In the genomic region with DNA sequence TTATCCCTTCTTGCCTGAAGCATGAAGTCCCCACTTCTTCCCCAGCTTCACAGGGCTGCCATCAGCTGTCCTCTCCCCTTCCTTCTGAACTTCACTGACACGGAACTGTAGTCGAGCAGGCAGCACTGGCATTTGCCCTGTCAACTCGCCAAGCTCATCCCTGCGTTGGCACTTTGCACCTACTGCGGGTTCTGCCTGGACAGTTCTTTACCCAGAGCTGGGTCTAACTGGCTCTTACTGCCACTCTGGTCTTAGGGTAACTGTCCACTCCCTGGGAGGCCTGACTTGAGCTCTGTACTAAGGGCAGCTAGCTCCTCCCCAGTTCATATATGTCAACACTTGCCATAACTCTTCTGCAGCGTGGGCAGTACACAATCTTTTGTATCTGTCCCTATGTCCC, we compare ENCODE assay signal across 35 mouse cellular contexts. TPM values are rescaled to one million over a fixed set of nuclear protein-coding genes. Genes with fewer than 3 reads are reported as not detected.
DNase-seq lines count a peak whose midpoint lies in the region; ATAC-seq and TF ChIP-seq lines count a peak whose summit lies in the region.
"Had no signal": no experiment of that assay in that cellular context is flagged by ENCODE, and none has a peak within 500 bp of the region (broad histone marks: within the 10 kb centered on the region; RNA-seq: fewer than 3 reads in every experiment).

No protein-coding gene starts in this region.

- 38% methylated on average over 6 of the region's 6 CpGs for WGBS in liver, adult 2 months
- 68% methylated on average over 6 of the region's 6 CpGs for WGBS in liver, embryonic 12.5 days (ENCODE audit: insufficient replicate concordance)

- peaks cover 23% of the 10 kb centered on the region for H3K4me1 ChIP-seq in liver, adult 2 months (ENCODE audit: control insufficient read depth, insufficient read depth, low read length)
- H3K4me1 ChIP-seq in liver, embryonic 12.5 days: peaks cover 7% of the 10 kb centered on the region
- H3K4me1 ChIP-seq: forebrain, embryonic 13.5 days; heart, embryonic 10.5 days; heart, embryonic 15.5 days; hindbrain, embryonic 12.5 days; limb, embryonic 13.5 days; midbrain, embryonic 13.5 days; neural tube, embryonic 13.5 days; stomach, embryonic 15.5 days had no signal

- no peak for ATAC-seq in liver, embryonic 12.5 days
- ATAC-seq: forebrain, embryonic 13.5 days; intestine, embryonic 16.5 days; lung, postnatal 0 days; midbrain, embryonic 13.5 days had no signal

- TF ChIP-seq CTCF in liver, adult 2 months (IDR thresholded peaks at IDR 0.05; ENCODE audit: low read depth, low read length): no peak

- no peaks in the 10 kb centered on the region for H3K79me2 ChIP-seq in liver, adult 2 months (ENCODE audit: control insufficient read depth, insufficient read depth, low read length)

- no peak overlapping the region for H3K4me3 ChIP-seq in liver, adult 2 months (ENCODE audit: insufficient read depth, low read depth, low read length)
- no peak overlapping the region for H3K4me3 ChIP-seq in liver, embryonic 12.5 days
- H3K4me3 ChIP-seq: embryonic facial prominence, embryonic 10.5 days; embryonic facial prominence, embryonic 15.5 days; forebrain, embryonic 13.5 days; heart, embryonic 10.5 days; heart, embryonic 15.5 days; hindbrain, embryonic 12.5 days; layer of hippocampus, adult 2 months; limb, embryonic 13.5 days; liver, embryonic 13.5 days; midbrain, embryonic 13.5 days; neural tube, embryonic 13.5 days; stomach, embryonic 15.5 days had no signal

- H3K27ac ChIP-seq in liver, adult 2 months (replicated peaks; ENCODE audit: insufficient read depth, low read depth, low read length): no peak overlapping the region
- no peak overlapping the region for H3K27ac ChIP-seq in liver, embryonic 12.5 days
- H3K27ac ChIP-seq: embryonic facial prominence, embryonic 10.5 days; embryonic facial prominence, embryonic 15.5 days; forebrain, embryonic 13.5 days; heart, embryonic 10.5 days; heart, embryonic 15.5 days; hindbrain, embryonic 12.5 days; layer of hippocampus, adult 2 months; limb, embryonic 13.5 days; liver, embryonic 13.5 days; macrophage; midbrain, embryonic 13.5 days; neural tube, embryonic 13.5 days; stomach, embryonic 15.5 days had no signal

- no peak overlapping the region for H3K4me2 ChIP-seq in liver, embryonic 12.5 days
- H3K4me2 ChIP-seq: embryonic facial prominence, embryonic 15.5 days; forebrain, embryonic 13.5 days; heart, embryonic 15.5 days; hindbrain, embryonic 12.5 days; limb, embryonic 13.5 days; liver, embryonic 13.5 days; midbrain, embryonic 13.5 days; neural tube, embryonic 13.5 days; stomach, embryonic 15.5 days had no signal

- H3K9me3 ChIP-seq in liver, embryonic 12.5 days (replicated peaks): no peaks in the 10 kb centered on the region
- H3K9me3 ChIP-seq: embryonic facial prominence, embryonic 10.5 days; embryonic facial prominence, embryonic 15.5 days; forebrain, embryonic 13.5 days; heart, embryonic 10.5 days; heart, embryonic 15.5 days; hindbrain, embryonic 12.5 days; limb, embryonic 13.5 days; liver, embryonic 13.5 days; midbrain, embryonic 13.5 days; neural tube, embryonic 13.5 days; stomach, embryonic 15.5 days had no signal

- H3K27me3 ChIP-seq in liver, adult 2 months (ENCODE audit: control insufficient read depth, insufficient read depth, low read length): no peaks in the 10 kb centered on the region
- peaks cover 45% of the 10 kb centered on the region for H3K27me3 ChIP-seq in liver, embryonic 12.5 days (replicated peaks)
- H3K27me3 ChIP-seq: embryonic facial prominence, embryonic 15.5 days; stomach, embryonic 15.5 days had no signal

- no peak for TF ChIP-seq POLR2A in liver, adult 2 months (IDR thresholded peaks at IDR 0.05; ENCODE audit: extremely low read depth, insufficient read depth, low read length)

- intact Hi-C loops in heart, postnatal 36 days (cut with DNase I): no loop called here

- no peaks in the 10 kb centered on the region for H3K36me3 ChIP-seq in liver, adult 2 months (ENCODE audit: control insufficient read depth, insufficient read depth, low read length)
- no peaks in the 10 kb centered on the region for H3K36me3 ChIP-seq in liver, embryonic 12.5 days
- H3K36me3 ChIP-seq: embryonic facial prominence, embryonic 10.5 days; embryonic facial prominence, embryonic 15.5 days; heart, embryonic 10.5 days; heart, embryonic 15.5 days; hindbrain, embryonic 12.5 days; limb, embryonic 13.5 days; liver, embryonic 13.5 days; midbrain, embryonic 13.5 days; neural tube, embryonic 13.5 days; stomach, embryonic 15.5 days had no signal

- DNase-seq in liver, adult 2 months (ENCODE audit: extremely low read depth, low read depth, low spot score): peak; percentile 84
- peak; percentile 97 for DNase-seq in kidney, adult 9 months
- peak; percentile 90 for DNase-seq in kidney, postnatal 14 days
- DNase-seq in heart, adult 9 months (ENCODE audit: low spot score in 2 of 2): no peak
- no peak for DNase-seq in urinary bladder, adult 18-20 months (ENCODE audit: low spot score in 2 of 2)
- DNase-seq in heart, postnatal 36 days: no peak
- DNase-seq: adrenal gland, adult 2 months; adrenal gland, postnatal 36 days; B cell, adult 2 months; cerebellum, adult 2 months; liver, embryonic 13.5 days; lung, adult 18-20 months; thymus, postnatal 25 days had no signal

- H3K9ac ChIP-seq in liver, adult 2 months (ENCODE audit: low read depth, low read length): no peak overlapping the region
- H3K9ac ChIP-seq in liver, embryonic 12.5 days: no peak overlapping the region
- H3K9ac ChIP-seq: embryonic facial prominence, embryonic 15.5 days; forebrain, embryonic 13.5 days; heart, embryonic 15.5 days; hindbrain, embryonic 12.5 days; limb, embryonic 13.5 days; liver, embryonic 13.5 days; midbrain, embryonic 13.5 days; neural tube, embryonic 13.5 days; stomach, embryonic 15.5 days had no signal

RNA-seq across cellular contexts. Expression of a gene that starts 5.2 kb away (rescaled TPM):
- total RNA-seq in liver, adult 2 months (2014; rRNA removed): 0.65 and 1.9 TPM in 2 replicates
- polyA plus RNA-seq in liver, adult 2 months (2012; rRNA removed): 4.7 and 5.6 TPM in 2 replicates
- 0.05 TPM in 1 of 2 replicates, not detected in the other for polyA plus RNA-seq in liver, embryonic 12.5 days (2016; fragmentation: Nextera tagmentation; extraction: Ambion mirVana)
- not detected for total RNA-seq in heart, postnatal 36 days (2021)
- total RNA-seq: adrenal gland, adult 2 months; adrenal gland, postnatal 36 days; heart, postnatal 25 days; layer of hippocampus, adult 2 months; layer of hippocampus, postnatal 14 days; left cerebral cortex, adult 8-10 months; left cerebral cortex, postnatal 36 days; megakaryocyte-erythroid progenitor cell, adult 5-6 weeks had no signal
- polyA plus RNA-seq: brain, embryonic 14.5 days; cerebellum, adult 2 months; embryonic facial prominence, embryonic 10.5 days; forebrain, embryonic 13.5 days; heart, embryonic 10.5 days; heart, embryonic 15.5 days; hindbrain, embryonic 12.5 days; limb, embryonic 13.5 days; liver, embryonic 13.5 days; midbrain, embryonic 13.5 days; neural tube, embryonic 13.5 days had no signal

RNA-seq across cellular contexts. Expression of a gene that starts 30.5 kb away (rescaled TPM):
- total RNA-seq in liver, adult 2 months (2014; rRNA removed): not detected in 2 replicates
- polyA plus RNA-seq in liver, adult 2 months (2012; rRNA removed): not detected in 2 replicates
- polyA plus RNA-seq in liver, embryonic 12.5 days (2016; fragmentation: Nextera tagmentation; extraction: Ambion mirVana): not detected in 2 replicates
- total RNA-seq in heart, postnatal 36 days (2021): not detected
- total RNA-seq: heart, postnatal 25 days; layer of hippocampus, adult 2 months; layer of hippocampus, postnatal 14 days; left cerebral cortex, postnatal 36 days; megakaryocyte-erythroid progenitor cell, adult 5-6 weeks had no signal
- polyA plus RNA-seq: cerebellum, adult 2 months; forebrain, embryonic 13.5 days; gonadal fat pad, adult 2 months; hindbrain, embryonic 12.5 days; intestine, embryonic 16.5 days; liver, embryonic 13.5 days; lung, postnatal 0 days; macrophage; midbrain, embryonic 13.5 days; neural tube, embryonic 13.5 days had no signal

RNA-seq across cellular contexts. Expression of a gene that starts 48.6 kb away (rescaled TPM):
- 36.2 and 38.0 TPM in 2 replicates for total RNA-seq in liver, adult 2 months (2014; rRNA removed)
- polyA plus RNA-seq in liver, adult 2 months (2012; rRNA removed): 133 and 146 TPM in 2 replicates
- 5.7 and 6.3 TPM in 2 replicates for polyA plus RNA-seq in liver, embryonic 12.5 days (2016; fragmentation: Nextera tagmentation; extraction: Ambion mirVana)
- total RNA-seq in heart, postnatal 36 days (2021): 1 to 10 TPM; 1.6 to 1.8 TPM

Comparison
In these comparisons a context has a peak if more than half of its experiments do, and no peak if none do; other contexts are left out.
1. DNase-seq: peak in liver, adult 2 months (single experiment), kidney, adult 9 months (single experiment) and kidney, postnatal 14 days (single experiment); none in heart, adult 9 months (0 of 2), urinary bladder, adult 18-20 months (0 of 2) and heart, postnatal 36 days (0 of 2).
2. RNA of a gene that starts 48.6 kb away (total RNA-seq): 36.2 to 38.0 TPM in liver, adult 2 months; 1.6 to 1.8 TPM in heart, postnatal 36 days; every median in the first group is over 10 times any median in the second.